Mouse (Mus musculus) megakaryocyte, adult 5-6 weeks (primary cell): ENCODE data around the gene Usp54. TPM values are rescaled to one million over a fixed set of nuclear protein-coding genes. Genes with fewer than 3 reads are reported as not detected.

Source experiments
- ATAC-seq: 2 replicates; pipeline ENCODE4 v1.8.0; 2016; ENCODE audit warnings: mild to moderate bottlenecking, inconsistent platforms; ENCODE audit not compliant: poor library complexity, severe bottlenecking
- total RNA-seq, 2 experiments: library from RNA; stranded (forward) in 1 of 2; stranded (reverse) in 1 of 2; fragments of 153-499, 151-499 nt in 1 of 2; fragments of 221-1000, 200-1000 nt in 1 of 2; gene quantifications; 2 replicates each; pipeline versions ENCODE4 v1.2.3 to v1.2.4; 2015 to 2017

Usp54 gene
- total RNA-seq, 2 experiments from 2014 or later = 1.8 to 2.2 TPM

GRCm38 (mm10) chr14:20529643-20530042, 111.2 kb downstream of the Usp54 start:
- no peak for ATAC-seq

GRCm38 (mm10) chr14:20520179-20520578, 120.7 kb downstream of the Usp54 start:
- no peak for ATAC-seq

GRCm38 (mm10) chr14:20508424-20508823, 132.4 kb downstream of the Usp54 start:
- peak; percentile 70 for ATAC-seq

GRCm38 (mm10) chr14:20502966-20503365, 137.9 kb downstream of the Usp54 start:
- ATAC-seq = peak; percentile 62

GRCm38 (mm10) chr14:20499982-20500381, 140.9 kb downstream of the Usp54 start:
- no peak for ATAC-seq

Other genes starting within 250 kb of the Usp54 start
- 60.7 and 78.0 TPM in 2 replicates for gene Mrps16, start 247.4 kb downstream of the Usp54 start, total RNA-seq (2015)
- 22.2 and 43.8 TPM in 2 replicates for gene Mrps16, start 247.4 kb downstream of the Usp54 start, total RNA-seq (2017)
- not detected in 2 replicates for gene Cfap70, start 188.8 kb downstream of the Usp54 start, total RNA-seq (2015)
- not detected in 2 replicates for gene Cfap70, start 188.8 kb downstream of the Usp54 start, total RNA-seq (2017)
- gene Anxa7, start 160.9 kb downstream of the Usp54 start, total RNA-seq (2015) = 99.1 and 113 TPM in 2 replicates
- 117 and 128 TPM in 2 replicates for gene Anxa7, start 160.9 kb downstream of the Usp54 start, total RNA-seq (2017)
- 1.2 and 3.2 TPM in 2 replicates for gene Mss51, start 144.2 kb downstream of the Usp54 start, total RNA-seq (2015)
- 0.51 and 0.85 TPM in 2 replicates for gene Mss51, start 144.2 kb downstream of the Usp54 start, total RNA-seq (2017)
- gene Ppp3cb, start 94.5 kb downstream of the Usp54 start, total RNA-seq (2015) = 142 and 144 TPM in 2 replicates
- 64.6 and 86.8 TPM in 2 replicates for gene Ppp3cb, start 94.5 kb downstream of the Usp54 start, total RNA-seq (2017)
- 0.76 TPM in 1 of 2 replicates, not detected in the other for gene Myoz1, start 15.5 kb upstream of the Usp54 start, total RNA-seq (2015)
- 0.51 TPM in 1 of 2 replicates, not detected in the other for gene Myoz1, start 15.5 kb upstream of the Usp54 start, total RNA-seq (2017)
- gene Synpo2l, start 27.3 kb upstream of the Usp54 start, total RNA-seq (2015) = 0.07 TPM in 1 of 2 replicates, not detected in the other
- not detected in 2 replicates for gene Synpo2l, start 27.3 kb upstream of the Usp54 start, total RNA-seq (2017)
- 34.2 and 48.4 TPM in 2 replicates for gene Sec24c, start 33.2 kb upstream of the Usp54 start, total RNA-seq (2015)
- gene Sec24c, start 33.2 kb upstream of the Usp54 start, total RNA-seq (2017) = 69.7 and 90.0 TPM in 2 replicates
- 9.1 and 12.5 TPM in 2 replicates for gene Fut11, start 53.9 kb upstream of the Usp54 start, total RNA-seq (2015)
- gene Fut11, start 53.9 kb upstream of the Usp54 start, total RNA-seq (2017) = 4.9 and 6.5 TPM in 2 replicates
- 94.2 and 107 TPM in 2 replicates for gene Chchd1, start 61.9 kb upstream of the Usp54 start, total RNA-seq (2015)
- gene Chchd1, start 61.9 kb upstream of the Usp54 start, total RNA-seq (2017) = 86.5 and 86.8 TPM in 2 replicates
- 33.2 and 39.3 TPM in 2 replicates for gene Zswim8, start 66.5 kb upstream of the Usp54 start, total RNA-seq (2015)
- gene Zswim8, start 66.5 kb upstream of the Usp54 start, total RNA-seq (2017) = 26.5 and 33.3 TPM in 2 replicates
- 55.7 and 60.3 TPM in 2 replicates for gene Ndst2, start 93.5 kb upstream of the Usp54 start, total RNA-seq (2015)
- 14.0 and 19.5 TPM in 2 replicates for gene Ndst2, start 93.5 kb upstream of the Usp54 start, total RNA-seq (2017)
- gene Camk2g, start 153.0 kb upstream of the Usp54 start, total RNA-seq (2015) = 24.0 and 24.3 TPM in 2 replicates
- gene Camk2g, start 153.0 kb upstream of the Usp54 start, total RNA-seq (2017) = 50.1 and 61.1 TPM in 2 replicates
- gene Plau, start 195.6 kb upstream of the Usp54 start, total RNA-seq (2015) = 7.0 and 9.5 TPM in 2 replicates
- gene Plau, start 195.6 kb upstream of the Usp54 start, total RNA-seq (2017) = 16.8 and 17.1 TPM in 2 replicates